19 mouse cellular contexts compared by ENCODE assay signal in the genomic region with DNA sequence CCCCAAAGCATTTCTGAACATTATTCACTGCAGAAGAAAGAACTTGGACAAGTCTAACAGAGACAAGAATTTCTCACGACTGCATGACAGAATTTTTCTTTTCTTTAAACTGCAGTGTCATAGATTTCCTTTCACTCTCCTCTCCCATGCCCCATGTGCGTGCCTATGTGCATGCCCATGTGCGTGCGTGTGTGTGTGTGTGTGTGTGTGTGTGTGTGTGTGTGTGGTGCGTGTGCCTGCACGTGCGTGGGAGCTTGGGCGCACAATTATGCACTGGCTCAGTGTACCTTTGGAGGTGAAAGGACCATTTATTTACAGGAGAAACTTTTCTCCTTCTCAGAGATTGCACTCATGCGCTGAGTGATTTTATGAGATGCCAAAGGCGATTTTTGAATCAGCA.
A peak's percentile ranks its signal among the peaks of the same experiment; 100 is the strongest.
DNase-seq lines count a peak whose midpoint lies in the region; ATAC-seq and TF ChIP-seq lines count a peak whose summit lies in the region.
"Had no signal": no experiment of that assay in that cellular context is flagged by ENCODE, and none has a peak within 500 bp of the region (broad histone marks: within the 10 kb centered on the region; RNA-seq: fewer than 3 reads in every experiment).

No protein-coding gene starts in this region.

- ATAC-seq in midbrain, embryonic 13.5 days: peak; percentile 65; the same call in 1 of the 2 replicates
- ATAC-seq in midbrain, embryonic 11.5 days (ENCODE audit: low FRiP score): no peak
- ATAC-seq in midbrain, embryonic 15.5 days (replicated peaks): peak; percentile 65
- ATAC-seq: forebrain, embryonic 14.5 days; intestine, postnatal 0 days had no signal

- peak overlapping the region; percentile 74 for H3K27ac ChIP-seq in midbrain, embryonic 13.5 days
- no peak overlapping the region for H3K27ac ChIP-seq in midbrain, embryonic 11.5 days (ENCODE audit: low read depth, low read length)
- H3K27ac ChIP-seq in midbrain, embryonic 15.5 days: peak overlapping the region; percentile 68
- no peak overlapping the region for H3K27ac ChIP-seq in gastrocnemius, adult 2 months
- H3K27ac ChIP-seq: limb, embryonic 12.5 days; lung, embryonic 15.5 days; stomach, embryonic 15.5 days had no signal

- H3K4me1 ChIP-seq in midbrain, embryonic 13.5 days (replicated peaks): peaks cover 13% of the 10 kb centered on the region; the same call in 1 of the 2 replicates
- no peaks in the 10 kb centered on the region for H3K4me1 ChIP-seq in midbrain, embryonic 11.5 days (ENCODE audit: control insufficient read depth, insufficient read depth, low read length)
- H3K4me1 ChIP-seq in midbrain, embryonic 15.5 days: peaks cover 11% of the 10 kb centered on the region
- H3K4me1 ChIP-seq: stomach, embryonic 15.5 days had no signal

- TF ChIP-seq CTCF in gastrocnemius, adult 2 months (IDR thresholded peaks at IDR 0.05): no peak

- WGBS in midbrain, embryonic 13.5 days: 90% methylated on average over 10 of the region's 10 CpGs
- 89% methylated on average over 10 of the region's 10 CpGs for WGBS in midbrain, embryonic 11.5 days
- 87% methylated on average over 10 of the region's 10 CpGs for WGBS in midbrain, embryonic 15.5 days

- no peaks in the 10 kb centered on the region for H3K36me3 ChIP-seq in midbrain, embryonic 13.5 days
- H3K36me3 ChIP-seq in midbrain, embryonic 11.5 days (ENCODE audit: control insufficient read depth, insufficient read depth, low read length): no peaks in the 10 kb centered on the region
- no peaks in the 10 kb centered on the region for H3K36me3 ChIP-seq in midbrain, embryonic 15.5 days (replicated peaks)
- H3K36me3 ChIP-seq: G1E; limb, embryonic 12.5 days; lung, embryonic 15.5 days; stomach, embryonic 15.5 days had no signal

- peak; percentile 39 for DNase-seq in heart, adult 11 months
- DNase-seq in heart, postnatal 10 days: no peak
- DNase-seq in midbrain, embryonic 11.5 days (ENCODE audit: low spot score, missing footprints): no peak
- no peak for DNase-seq in cerebellum, adult 9-11 months
- DNase-seq in gastrocnemius, adult 2 months: no peak
- DNase-seq: adrenal gland, adult 8-10 months; cerebellum, adult 8-10 months; cerebellum, postnatal 36 days; kidney, adult 9 months; kidney, postnatal 10 days; right cerebral cortex, postnatal 25 days had no signal

- no peak overlapping the region for H3K4me3 ChIP-seq in midbrain, embryonic 13.5 days (replicated peaks)
- H3K4me3 ChIP-seq in midbrain, embryonic 11.5 days (ENCODE audit: low read depth, low read length): no peak overlapping the region
- H3K4me3 ChIP-seq in midbrain, embryonic 15.5 days: no peak overlapping the region
- no peak overlapping the region for H3K4me3 ChIP-seq in gastrocnemius, adult 2 months
- H3K4me3 ChIP-seq: limb, embryonic 12.5 days; lung, embryonic 15.5 days; stomach, embryonic 15.5 days had no signal

- H3K9ac ChIP-seq in midbrain, embryonic 13.5 days (replicated peaks): no peak overlapping the region
- H3K9ac ChIP-seq in midbrain, embryonic 11.5 days (ENCODE audit: low read length): no peak overlapping the region
- no peak overlapping the region for H3K9ac ChIP-seq in midbrain, embryonic 15.5 days
- H3K9ac ChIP-seq: limb, embryonic 12.5 days; lung, embryonic 15.5 days; stomach, embryonic 15.5 days had no signal

- H3K27me3 ChIP-seq in midbrain, embryonic 13.5 days: no peaks in the 10 kb centered on the region
- H3K27me3 ChIP-seq in midbrain, embryonic 11.5 days (ENCODE audit: control insufficient read depth, insufficient read depth, low read length): no peaks in the 10 kb centered on the region
- no peaks in the 10 kb centered on the region for H3K27me3 ChIP-seq in midbrain, embryonic 15.5 days (replicated peaks)
- H3K27me3 ChIP-seq: limb, embryonic 12.5 days; lung, embryonic 15.5 days; stomach, embryonic 15.5 days had no signal

- intact Hi-C loops in heart, postnatal 10 days (cut with DNase I): no loop called here
- intact Hi-C loops in gastrocnemius, adult 2 months (cut with DNase I): no loop called here

- no peak overlapping the region for H3K4me2 ChIP-seq in midbrain, embryonic 13.5 days (replicated peaks)
- H3K4me2 ChIP-seq in midbrain, embryonic 11.5 days: no peak overlapping the region
- no peak overlapping the region for H3K4me2 ChIP-seq in midbrain, embryonic 15.5 days
- H3K4me2 ChIP-seq: limb, embryonic 12.5 days; lung, embryonic 15.5 days; stomach, embryonic 15.5 days had no signal

- no peaks in the 10 kb centered on the region for H3K9me3 ChIP-seq in midbrain, embryonic 13.5 days
- no peaks in the 10 kb centered on the region for H3K9me3 ChIP-seq in midbrain, embryonic 11.5 days (ENCODE audit: control insufficient read depth, low read length)
- no peaks in the 10 kb centered on the region for H3K9me3 ChIP-seq in midbrain, embryonic 15.5 days
- H3K9me3 ChIP-seq: limb, embryonic 12.5 days; lung, embryonic 15.5 days; stomach, embryonic 15.5 days had no signal

Comparison
In these comparisons a context has a peak if more than half of its experiments do, and no peak if none do; other contexts are left out.
1. H3K27ac ChIP-seq: peak in midbrain, embryonic 13.5 days (single experiment) and midbrain, embryonic 15.5 days (single experiment); none in midbrain, embryonic 11.5 days (single experiment) and gastrocnemius, adult 2 months (single experiment).